Mouse (Mus musculus): ENCODE data around the gene Ctbp1. TPM values are rescaled to one million over a fixed set of nuclear protein-coding genes. Genes with fewer than 3 reads are reported as not detected.

Ctbp1 gene
- polyA plus RNA-seq, 1 experiment from 2014 or later, result 414 TPM

- no peaks in the 10 kb centered on the region for H3K36me3 ChIP-seq (ENCODE audit: insufficient read depth)
- WGBS, result 29% methylated on average over 13 of the region's 13 CpGs
- H3K4me2 ChIP-seq, result no peak overlapping the region
- ATAC-seq (ENCODE audit: insufficient read depth) (no peak), DNase-seq (no peak)
- no peaks in the 10 kb centered on the region for H3K4me1 ChIP-seq (ENCODE audit: insufficient read depth)
- no peak overlapping the region for H3K4me3 ChIP-seq (ENCODE audit: low read depth, low read length)
- no peak overlapping the region for H3K9ac ChIP-seq
- H3K9me3 ChIP-seq (ENCODE audit: low read depth, low read length), result no peaks in the 10 kb centered on the region
- H3K27ac ChIP-seq (ENCODE audit: low read depth), result no peak overlapping the region
- H3K27me3 ChIP-seq (ENCODE audit: insufficient read depth, low read length), result no peaks in the 10 kb centered on the region
- TF ChIP-seq CTCF (IDR thresholded peaks at IDR 0.05; ENCODE audit: low read depth), result no peak
These were observed 73.1 kb downstream of the Ctbp1 start for GRCm38 (mm10) chr5:33201697-33202096.

- Histone ChIP-seq H3K9ac (no peak overlapping the region), H3K27me3 (ENCODE audit: insufficient read depth, low read length) (no peaks in the 10 kb centered on the region), H3K27ac (ENCODE audit: low read depth) (no peak overlapping the region), H3K36me3 (ENCODE audit: insufficient read depth) (no peaks in the 10 kb centered on the region), H3K9me3 (ENCODE audit: low read depth, low read length) (no peaks in the 10 kb centered on the region), H3K4me1 (ENCODE audit: insufficient read depth) (no peaks in the 10 kb centered on the region), H3K4me2 (no peak overlapping the region), H3K4me3 (ENCODE audit: low read depth, low read length) (no peak overlapping the region)
- DNase-seq (no peak), ATAC-seq (ENCODE audit: insufficient read depth) (no peak)
- 30% methylated on average over 1 of the region's 1 CpGs for WGBS
- no peak for TF ChIP-seq CTCF (IDR thresholded peaks at IDR 0.05; ENCODE audit: low read depth)
These were observed 74.7 kb downstream of the Ctbp1 start for GRCm38 (mm10) chr5:33200071-33200470.

Other genes starting within 250 kb of the Ctbp1 start
- gene Slc5a1, start 170.8 kb downstream of the Ctbp1 start, polyA plus RNA-seq (2014; fragmentation: Nextera tagmentation; extraction: Ambion mirVana), result 0.07 and 0.20 TPM in 2 replicates
- gene Spon2, start 56.5 kb downstream of the Ctbp1 start, polyA plus RNA-seq (2014; fragmentation: Nextera tagmentation; extraction: Ambion mirVana), result 10.5 and 12.1 TPM in 2 replicates
- 125 and 127 TPM in 2 replicates for gene Maea, start 60.5 kb upstream of the Ctbp1 start, polyA plus RNA-seq (2014; fragmentation: Nextera tagmentation; extraction: Ambion mirVana)
- 8.2 and 8.4 TPM in 2 replicates for gene Uvssa, start 103.6 kb upstream of the Ctbp1 start, polyA plus RNA-seq (2014; fragmentation: Nextera tagmentation; extraction: Ambion mirVana)
- gene Nkx1-1, start 159.0 kb upstream of the Ctbp1 start, polyA plus RNA-seq (2014; fragmentation: Nextera tagmentation; extraction: Ambion mirVana), result not detected in 2 replicates